Mouse (Mus musculus) cerebellum, adult 18-20 months (tissue): ENCODE results near the gene Rtkn2.

Source experiments
- DNase-seq, 2 experiments: peaks; one replicate each; pipeline ENCODE4 v3.0.0; 2021

Gene Rtkn2

GRCm38 (mm10) chr10:68107716-68108115 lies 128.3 kb downstream of the Rtkn2 start:
- no peak for DNase-seq
